Mouse (Mus musculus): ENCODE results near the gene Adamts17. TPM values are rescaled to one million over a fixed set of nuclear protein-coding genes. Genes with fewer than 3 reads are reported as not detected.

The Adamts17 gene
- polyA plus RNA-seq, 1 experiment from 2014 or later: 3.3 TPM

GRCm38 (mm10) chr7:66967206-66967919, 127.8 kb downstream of the Adamts17 start:
- H3K4me1 ChIP-seq (ENCODE audit: control insufficient read depth, insufficient read depth, low read depth, low read length): peaks cover 13% of the 10 kb centered on the region
- no peaks in the 10 kb centered on the region for H3K36me3 ChIP-seq (ENCODE audit: control insufficient read depth, insufficient read depth, low read length)
- 45% methylated on average over 8 of the region's 8 CpGs for WGBS
- peak overlapping the region; percentile 64 for H3K27ac ChIP-seq (ENCODE audit: low read depth, low read length)
- no peak overlapping the region; the same call in 1 of the 2 replicates for H3K9ac ChIP-seq (ENCODE audit: low read depth, low read length)
- no peaks in the 10 kb centered on the region for H3K27me3 ChIP-seq (replicated peaks; ENCODE audit: control insufficient read depth, insufficient read depth, low read length)
- H3K4me3 ChIP-seq (ENCODE audit: low read length): no peak overlapping the region
- H3K9me3 ChIP-seq (ENCODE audit: control insufficient read depth, low read length): no peaks in the 10 kb centered on the region
- ATAC-seq: peak; percentile 35
- H3K4me2 ChIP-seq (ENCODE audit: low read length): no peak overlapping the region

- WGBS: 87% methylated on average over 6 of the region's 6 CpGs
- Histone ChIP-seq H3K9ac (ENCODE audit: low read depth, low read length) (no peak overlapping the region), H3K9me3 (ENCODE audit: control insufficient read depth, low read length) (no peaks in the 10 kb centered on the region), H3K36me3 (ENCODE audit: control insufficient read depth, insufficient read depth, low read length) (no peaks in the 10 kb centered on the region), H3K27me3 (replicated peaks; ENCODE audit: control insufficient read depth, insufficient read depth, low read length) (no peaks in the 10 kb centered on the region), H3K4me2 (ENCODE audit: low read length) (no peak overlapping the region), H3K27ac (ENCODE audit: low read depth, low read length) (no peak overlapping the region), H3K4me1 (ENCODE audit: control insufficient read depth, insufficient read depth, low read depth, low read length) (peaks cover 13% of the 10 kb centered on the region), H3K4me3 (ENCODE audit: low read length) (no peak overlapping the region)
- ATAC-seq: no peak
Measured at GRCm38 (mm10) chr7:66968661-66969060, 129.1 kb downstream of the Adamts17 start.

GRCm38 (mm10) chr7:66969199-66969598, 129.7 kb downstream of the Adamts17 start:
- Histone ChIP-seq H3K4me3 (ENCODE audit: low read length) (no peak overlapping the region), H3K4me1 (ENCODE audit: control insufficient read depth, insufficient read depth, low read depth, low read length) (peaks cover 13% of the 10 kb centered on the region), H3K9me3 (ENCODE audit: control insufficient read depth, low read length) (no peaks in the 10 kb centered on the region), H3K9ac (ENCODE audit: low read depth, low read length) (no peak overlapping the region), H3K36me3 (ENCODE audit: control insufficient read depth, insufficient read depth, low read length) (no peaks in the 10 kb centered on the region), H3K27ac (ENCODE audit: low read depth, low read length) (no peak overlapping the region), H3K27me3 (replicated peaks; ENCODE audit: control insufficient read depth, insufficient read depth, low read length) (no peaks in the 10 kb centered on the region), H3K4me2 (ENCODE audit: low read length) (no peak overlapping the region)
- 66% methylated on average over 2 of the region's 2 CpGs for WGBS
- ATAC-seq: no peak

GRCm38 (mm10) chr7:66970235-66970634, 130.7 kb downstream of the Adamts17 start:
- Histone ChIP-seq H3K4me2 (ENCODE audit: low read length) (no peak overlapping the region), H3K36me3 (ENCODE audit: control insufficient read depth, insufficient read depth, low read length) (no peaks in the 10 kb centered on the region), H3K4me3 (ENCODE audit: low read length) (no peak overlapping the region), H3K4me1 (ENCODE audit: control insufficient read depth, insufficient read depth, low read depth, low read length) (peaks cover 13% of the 10 kb centered on the region), H3K9me3 (ENCODE audit: control insufficient read depth, low read length) (no peaks in the 10 kb centered on the region), H3K9ac (ENCODE audit: low read depth, low read length) (no peak overlapping the region), H3K27me3 (replicated peaks; ENCODE audit: control insufficient read depth, insufficient read depth, low read length) (no peaks in the 10 kb centered on the region), H3K27ac (ENCODE audit: low read depth, low read length) (no peak overlapping the region)
- no peak for ATAC-seq
- WGBS: 81% methylated on average over 2 of the region's 2 CpGs

- H3K4me2 ChIP-seq (ENCODE audit: low read length): no peak overlapping the region
- H3K9me3 ChIP-seq (ENCODE audit: control insufficient read depth, low read length): no peaks in the 10 kb centered on the region
- WGBS: 68% methylated on average over 2 of the region's 2 CpGs
- no peak overlapping the region for H3K4me3 ChIP-seq (ENCODE audit: low read length)
- no peaks in the 10 kb centered on the region for H3K36me3 ChIP-seq (ENCODE audit: control insufficient read depth, insufficient read depth, low read length)
- no peak for ATAC-seq
- H3K27ac ChIP-seq (ENCODE audit: low read depth, low read length): no peak overlapping the region
- no peaks in the 10 kb centered on the region for H3K27me3 ChIP-seq (replicated peaks; ENCODE audit: control insufficient read depth, insufficient read depth, low read length)
- H3K4me1 ChIP-seq (ENCODE audit: control insufficient read depth, insufficient read depth, low read depth, low read length): peaks cover 13% of the 10 kb centered on the region
- H3K9ac ChIP-seq (ENCODE audit: low read depth, low read length): no peak overlapping the region
Measured at GRCm38 (mm10) chr7:66970974-66971373, 131.4 kb downstream of the Adamts17 start.

- ATAC-seq: no peak
- Histone ChIP-seq H3K27ac (ENCODE audit: low read depth, low read length) (no peak overlapping the region), H3K4me3 (ENCODE audit: low read length) (no peak overlapping the region), H3K4me1 (ENCODE audit: control insufficient read depth, insufficient read depth, low read depth, low read length) (no peaks in the 10 kb centered on the region), H3K4me2 (ENCODE audit: low read length) (no peak overlapping the region), H3K36me3 (ENCODE audit: control insufficient read depth, insufficient read depth, low read length) (no peaks in the 10 kb centered on the region), H3K9ac (ENCODE audit: low read depth, low read length) (no peak overlapping the region), H3K27me3 (replicated peaks; ENCODE audit: control insufficient read depth, insufficient read depth, low read length) (no peaks in the 10 kb centered on the region), H3K9me3 (ENCODE audit: control insufficient read depth, low read length) (no peaks in the 10 kb centered on the region)
- WGBS: 71% methylated on average over 10 of the region's 10 CpGs
Measured at GRCm38 (mm10) chr7:66974859-66975258, 135.3 kb downstream of the Adamts17 start.

- H3K9me3 ChIP-seq (ENCODE audit: control insufficient read depth, low read length): no peaks in the 10 kb centered on the region
Measured at GRCm38 (mm10) chr7:66976371-66976770, 136.8 kb downstream of the Adamts17 start.

GRCm38 (mm10) chr7:66981591-66981990, 142.1 kb downstream of the Adamts17 start:
- 76% methylated on average over 6 of the region's 6 CpGs for WGBS
- no peak for ATAC-seq
- H3K4me3 ChIP-seq (ENCODE audit: low read length): no peak overlapping the region
- H3K4me2 ChIP-seq (ENCODE audit: low read length): no peak overlapping the region
- no peaks in the 10 kb centered on the region for H3K4me1 ChIP-seq (ENCODE audit: control insufficient read depth, insufficient read depth, low read depth, low read length)
- H3K27me3 ChIP-seq (replicated peaks; ENCODE audit: control insufficient read depth, insufficient read depth, low read length): no peaks in the 10 kb centered on the region
- H3K27ac ChIP-seq (ENCODE audit: low read depth, low read length): no peak overlapping the region
- H3K36me3 ChIP-seq (ENCODE audit: control insufficient read depth, insufficient read depth, low read length): no peaks in the 10 kb centered on the region
- H3K9ac ChIP-seq (ENCODE audit: low read depth, low read length): no peak overlapping the region
- H3K9me3 ChIP-seq (ENCODE audit: control insufficient read depth, low read length): peaks cover 2% of the 10 kb centered on the region; the same call in 1 of the 2 replicates

More at GRCm38 (mm10) chr7:66976371-66976770, 136.8 kb downstream of the Adamts17 start:
- H3K9ac ChIP-seq (ENCODE audit: low read depth, low read length): no peak overlapping the region
- H3K36me3 ChIP-seq (ENCODE audit: control insufficient read depth, insufficient read depth, low read length): no peaks in the 10 kb centered on the region
- ATAC-seq: no peak
- no peaks in the 10 kb centered on the region for H3K27me3 ChIP-seq (replicated peaks; ENCODE audit: control insufficient read depth, insufficient read depth, low read length)
- no peak overlapping the region for H3K4me3 ChIP-seq (ENCODE audit: low read length)
- no peak overlapping the region for H3K27ac ChIP-seq (ENCODE audit: low read depth, low read length)
- 88% methylated on average over 9 of the region's 9 CpGs for WGBS
- no peak overlapping the region for H3K4me2 ChIP-seq (ENCODE audit: low read length)
- H3K4me1 ChIP-seq (ENCODE audit: control insufficient read depth, insufficient read depth, low read depth, low read length): no peaks in the 10 kb centered on the region

- Histone ChIP-seq H3K9me3 (ENCODE audit: control insufficient read depth, low read length) (peaks cover 2% of the 10 kb centered on the region; the same call in 1 of the 2 replicates), H3K4me2 (ENCODE audit: low read length) (no peak overlapping the region), H3K9ac (ENCODE audit: low read depth, low read length) (no peak overlapping the region), H3K27me3 (replicated peaks; ENCODE audit: control insufficient read depth, insufficient read depth, low read length) (no peaks in the 10 kb centered on the region), H3K36me3 (ENCODE audit: control insufficient read depth, insufficient read depth, low read length) (no peaks in the 10 kb centered on the region), H3K27ac (ENCODE audit: low read depth, low read length) (no peak overlapping the region), H3K4me1 (ENCODE audit: control insufficient read depth, insufficient read depth, low read depth, low read length) (no peaks in the 10 kb centered on the region), H3K4me3 (ENCODE audit: low read length) (no peak overlapping the region)
- ATAC-seq: no peak
- 80% methylated on average over 5 of the region's 5 CpGs for WGBS
Measured at GRCm38 (mm10) chr7:66982084-66982483, 142.5 kb downstream of the Adamts17 start.
